Mouse (Mus musculus): Measurements from ENCODE around the gene Prkaca. TPM values are rescaled to one million over a fixed set of nuclear protein-coding genes. Genes with fewer than 3 reads are reported as not detected.
A peak's percentile ranks its signal among the peaks of the same experiment; 100 is the strongest.

Prkaca gene
- 62.4 and 63.1 TPM in 2 replicates for polyA plus RNA-seq (2015; fragmentation: Nextera tagmentation; extraction: Ambion mirVana)

GRCm38 (mm10) chr8:83972150-83973120 lies at the start of gene Prkaca:
Gene Prkaca, plus strand, starts transcription at chr8:83972993.
- ATAC-seq (ENCODE audit: low FRiP score, low TSS enrichment) (peak; percentile 99), DNase-seq (ENCODE audit: low spot score) (peak; percentile 98)
- Histone ChIP-seq H3K4me1 (replicated peaks; ENCODE audit: control insufficient read depth, insufficient read depth) (peaks cover 3% of the 10 kb centered on the region; the same call in 1 of the 2 replicates), H3K9me3 (ENCODE audit: control insufficient read depth, low read length) (no peaks in the 10 kb centered on the region), H3K27ac (replicated peaks) (peak within 1 kb of the TSS; percentile 78), H3K36me3 (ENCODE audit: control insufficient read depth, insufficient read depth, low read length) (no peaks in the 10 kb centered on the region; the same call in none of the 2 replicates), H3K4me3 (ENCODE audit: low read depth, low read length) (peak within 1 kb of the TSS; percentile 91), H3K4me2 (replicated peaks; ENCODE audit: low read depth) (peak within 1 kb of the TSS; percentile 99), H3K9ac (ENCODE audit: low read length) (peak within 1 kb of the TSS; percentile 89), H3K27me3 (ENCODE audit: control insufficient read depth, insufficient read depth, low read length) (no peaks in the 10 kb centered on the region)
- WGBS: under 1% methylated on average over 64 of the region's 94 CpGs
- no peak for TF ChIP-seq CTCF (IDR thresholded peaks at IDR 0.05; ENCODE audit: low read depth)
- peak; percentile 22 for TF ChIP-seq EP300 (optimal IDR thresholded peaks at IDR 0.05)

DNA sequence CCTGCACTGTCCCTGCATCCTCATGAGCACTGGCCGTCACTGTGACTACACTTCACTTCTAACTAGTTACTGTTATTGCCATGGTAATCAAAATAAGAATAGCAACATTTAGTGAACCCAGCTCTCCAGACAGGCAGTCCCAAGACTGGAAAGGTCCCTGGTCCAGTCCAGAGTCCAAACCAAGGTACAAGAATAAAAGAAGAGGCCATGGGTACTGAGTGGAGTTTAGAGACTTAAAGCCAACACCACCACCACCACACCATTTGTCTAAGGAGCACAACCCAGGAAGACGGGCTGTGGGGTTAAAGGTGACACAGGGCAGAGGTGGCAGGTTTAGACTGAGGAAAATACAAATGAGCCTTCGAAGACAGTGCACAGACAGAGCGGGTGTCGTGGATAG lies 48.2 kb upstream of the Prkaca start:
- Histone ChIP-seq H3K4me1 (replicated peaks; ENCODE audit: control insufficient read depth, insufficient read depth) (no peaks in the 10 kb centered on the region), H3K27me3 (ENCODE audit: control insufficient read depth, insufficient read depth, low read length) (no peaks in the 10 kb centered on the region), H3K9me3 (ENCODE audit: control insufficient read depth, low read length) (no peaks in the 10 kb centered on the region), H3K4me3 (ENCODE audit: low read depth, low read length) (no peak overlapping the region), H3K36me3 (ENCODE audit: control insufficient read depth, insufficient read depth, low read length) (peaks cover 7% of the 10 kb centered on the region; the same call in 1 of the 2 replicates), H3K4me2 (replicated peaks; ENCODE audit: low read depth) (no peak overlapping the region), H3K27ac (replicated peaks) (no peak overlapping the region), H3K9ac (ENCODE audit: low read length) (no peak overlapping the region)
- DNase-seq (ENCODE audit: low spot score): no peak
- no peak for ATAC-seq (ENCODE audit: low FRiP score, low TSS enrichment)
- no peak for TF ChIP-seq CTCF (IDR thresholded peaks at IDR 0.05; ENCODE audit: low read depth)
- no peak for TF ChIP-seq EP300 (optimal IDR thresholded peaks at IDR 0.05)
- 82% methylated on average over 5 of the region's 5 CpGs for WGBS

GRCm38 (mm10) chr8:83926266-83926665 lies 46.5 kb upstream of the Prkaca start:
- Histone ChIP-seq H3K4me1 (replicated peaks; ENCODE audit: control insufficient read depth, insufficient read depth) (no peaks in the 10 kb centered on the region), H3K9me3 (ENCODE audit: control insufficient read depth, low read length) (no peaks in the 10 kb centered on the region), H3K27me3 (ENCODE audit: control insufficient read depth, insufficient read depth, low read length) (no peaks in the 10 kb centered on the region), H3K4me2 (replicated peaks; ENCODE audit: low read depth) (no peak overlapping the region), H3K36me3 (ENCODE audit: control insufficient read depth, insufficient read depth, low read length) (peaks cover 4% of the 10 kb centered on the region; the same call in 1 of the 2 replicates), H3K9ac (ENCODE audit: low read length) (no peak overlapping the region), H3K27ac (replicated peaks) (no peak overlapping the region), H3K4me3 (ENCODE audit: low read depth, low read length) (no peak overlapping the region)
- no peak for TF ChIP-seq EP300 (optimal IDR thresholded peaks at IDR 0.05)
- TF ChIP-seq CTCF (IDR thresholded peaks at IDR 0.05; ENCODE audit: low read depth): no peak
- ATAC-seq (ENCODE audit: low FRiP score, low TSS enrichment) (no peak), DNase-seq (ENCODE audit: low spot score) (no peak)
- whole genome bisulfite sequencing: 72% methylated on average over 7 of the region's 7 CpGs

GRCm38 (mm10) chr8:83934222-83934621 lies 38.6 kb upstream of the Prkaca start:
- Histone ChIP-seq H3K4me3 (ENCODE audit: low read depth, low read length) (no peak overlapping the region), H3K4me1 (replicated peaks; ENCODE audit: control insufficient read depth, insufficient read depth) (no peaks in the 10 kb centered on the region), H3K9ac (ENCODE audit: low read length) (no peak overlapping the region), H3K4me2 (replicated peaks; ENCODE audit: low read depth) (no peak overlapping the region), H3K36me3 (ENCODE audit: control insufficient read depth, insufficient read depth, low read length) (peaks cover 16% of the 10 kb centered on the region; the same call in 1 of the 2 replicates), H3K9me3 (ENCODE audit: control insufficient read depth, low read length) (no peaks in the 10 kb centered on the region), H3K27ac (replicated peaks) (no peak overlapping the region), H3K27me3 (ENCODE audit: control insufficient read depth, insufficient read depth, low read length) (no peaks in the 10 kb centered on the region)
- ATAC-seq (ENCODE audit: low FRiP score, low TSS enrichment): no peak
- DNase-seq (ENCODE audit: low spot score): no peak
- WGBS: 85% methylated on average over 5 of the region's 5 CpGs
- TF ChIP-seq CTCF (IDR thresholded peaks at IDR 0.05; ENCODE audit: low read depth) (no peak), EP300 (optimal IDR thresholded peaks at IDR 0.05) (no peak)

- no peak overlapping the region for H3K4me3 ChIP-seq (ENCODE audit: low read depth, low read length)
- ATAC-seq (ENCODE audit: low FRiP score, low TSS enrichment): no peak
- WGBS: 100% methylated on average over 2 of the region's 2 CpGs
- no peaks in the 10 kb centered on the region for H3K27me3 ChIP-seq (ENCODE audit: control insufficient read depth, insufficient read depth, low read length)
- peaks cover 13% of the 10 kb centered on the region; the same call in 1 of the 2 replicates for H3K36me3 ChIP-seq (ENCODE audit: control insufficient read depth, insufficient read depth, low read length)
- H3K9ac ChIP-seq (ENCODE audit: low read length): no peak overlapping the region
- no peaks in the 10 kb centered on the region for H3K4me1 ChIP-seq (replicated peaks; ENCODE audit: control insufficient read depth, insufficient read depth)
- H3K9me3 ChIP-seq (ENCODE audit: control insufficient read depth, low read length): no peaks in the 10 kb centered on the region
- DNase-seq (ENCODE audit: low spot score): no peak
- no peak overlapping the region for H3K4me2 ChIP-seq (replicated peaks; ENCODE audit: low read depth)
- H3K27ac ChIP-seq (replicated peaks): no peak overlapping the region
- TF ChIP-seq EP300 (optimal IDR thresholded peaks at IDR 0.05) (no peak), CTCF (IDR thresholded peaks at IDR 0.05; ENCODE audit: low read depth) (no peak)
These were observed 37.8 kb upstream of the Prkaca start for GRCm38 (mm10) chr8:83934994-83935393.

DNA sequence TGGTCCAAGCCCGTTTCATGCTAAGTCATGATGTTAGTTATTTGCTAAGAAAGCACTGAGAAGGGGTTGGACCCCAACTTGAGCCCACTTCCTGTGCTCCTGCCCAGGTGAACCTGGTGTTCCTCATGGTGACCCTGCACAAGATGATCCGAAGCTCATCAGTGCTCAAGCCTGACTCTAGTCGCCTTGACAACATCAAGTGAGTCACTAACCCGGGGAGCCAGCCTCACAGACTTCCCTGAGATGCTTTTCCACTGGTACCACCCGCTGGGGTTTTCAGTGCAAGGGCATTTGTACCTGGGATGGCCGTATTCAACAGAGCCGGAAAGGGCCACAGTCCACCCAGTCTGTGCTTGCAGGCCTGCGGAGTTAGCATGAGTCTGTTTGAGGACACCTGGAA lies 37.4 kb upstream of the Prkaca start:
- Histone ChIP-seq H3K4me2 (replicated peaks; ENCODE audit: low read depth) (no peak overlapping the region), H3K27me3 (ENCODE audit: control insufficient read depth, insufficient read depth, low read length) (no peaks in the 10 kb centered on the region), H3K9me3 (ENCODE audit: control insufficient read depth, low read length) (no peaks in the 10 kb centered on the region), H3K9ac (ENCODE audit: low read length) (no peak overlapping the region), H3K4me1 (replicated peaks; ENCODE audit: control insufficient read depth, insufficient read depth) (no peaks in the 10 kb centered on the region), H3K27ac (replicated peaks) (no peak overlapping the region), H3K4me3 (ENCODE audit: low read depth, low read length) (no peak overlapping the region), H3K36me3 (ENCODE audit: control insufficient read depth, insufficient read depth, low read length) (peaks cover 13% of the 10 kb centered on the region; the same call in 1 of the 2 replicates)
- WGBS: 93% methylated on average over 8 of the region's 8 CpGs
- no peak for TF ChIP-seq CTCF (IDR thresholded peaks at IDR 0.05; ENCODE audit: low read depth)
- TF ChIP-seq EP300 (optimal IDR thresholded peaks at IDR 0.05): no peak
- ATAC-seq (ENCODE audit: low FRiP score, low TSS enrichment) (no peak), DNase-seq (ENCODE audit: low spot score) (no peak)

Data from stomach, postnatal 0 days (tissue).